Mouse (Mus musculus): ENCODE measurements around the gene Gm17018.

Gene Gm17018

GRCm38 (mm10) chr19:45622144-45622543 is 61.7 kb downstream of the Gm17018 start:
- CTCF ChIA-PET, result no interaction called here

GRCm38 (mm10) chr19:45623710-45624109 is 63.3 kb downstream of the Gm17018 start:
- CTCF ChIA-PET, result no interaction called here

- CTCF ChIA-PET, result no interaction called here
These were observed 66.6 kb downstream of the Gm17018 start for GRCm38 (mm10) chr19:45627036-45627435.

GRCm38 (mm10) chr19:45628649-45629048 is 68.2 kb downstream of the Gm17018 start:
- CTCF ChIA-PET, result interaction anchor here (1.0 kb wide), 1 partner anchor 54 kb away, joined by 3 read pairs; no protein-coding TSS in a partner anchor

- CTCF ChIA-PET, result interaction anchor here (1.0 kb wide), 1 partner anchor 55 kb away, joined by 3 read pairs; no protein-coding TSS in a partner anchor
These were observed 68.8 kb downstream of the Gm17018 start for GRCm38 (mm10) chr19:45629219-45629618.

All from spleen, embryonic (tissue).